8 mouse cellular contexts compared by ENCODE assay signal in the genomic region with DNA sequence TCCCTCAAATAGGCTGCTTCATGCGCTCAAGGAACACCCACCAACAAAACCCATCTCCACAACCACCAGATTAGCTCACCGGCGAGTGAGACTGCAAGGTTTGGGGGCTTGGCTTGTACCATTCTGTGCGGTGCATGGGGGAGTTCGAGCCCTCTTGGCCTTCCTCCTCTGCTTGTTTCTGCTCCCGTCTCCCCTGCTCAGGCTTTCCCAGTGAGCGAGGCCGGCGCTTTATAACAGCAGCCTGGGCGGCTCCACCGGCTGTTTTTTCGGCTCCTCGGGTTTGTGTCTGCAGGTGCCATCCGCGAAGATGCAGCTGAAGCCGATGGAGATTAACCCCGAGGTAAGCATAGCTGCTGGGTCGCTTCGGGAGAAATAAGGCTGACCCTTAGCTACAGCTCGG. TPM values are rescaled to one million over a fixed set of nuclear protein-coding genes. Genes with fewer than 3 reads are reported as not detected.
DNase-seq lines count a peak whose midpoint lies in the region; ATAC-seq and TF ChIP-seq lines count a peak whose summit lies in the region.

Uchl1 (plus strand) TSS at position 109 of the 400 bp plus-strand sequence.

- H3K27ac ChIP-seq in forebrain, embryonic 12.5 days = peak within 1 kb of the TSS; percentile 63
- peak within 1 kb of the TSS; percentile 9; the same call in 1 of the 2 replicates for H3K27ac ChIP-seq in heart, postnatal 0 days (ENCODE audit: low read depth)
- no peak within 1 kb of the TSS for H3K27ac ChIP-seq in liver, embryonic 13.5 days

- peaks cover 41% of the 10 kb centered on the region for H3K4me1 ChIP-seq in forebrain, embryonic 12.5 days
- H3K4me1 ChIP-seq in heart, postnatal 0 days (ENCODE audit: control insufficient read depth, insufficient read depth) = peaks cover 9% of the 10 kb centered on the region; the same call in 1 of the 2 replicates
- H3K4me1 ChIP-seq in liver, embryonic 13.5 days (replicated peaks) = peaks cover 6% of the 10 kb centered on the region

- no peaks in the 10 kb centered on the region for H3K79me3 ChIP-seq in C2C12 (ENCODE audit: low read depth)

- no peaks in the 10 kb centered on the region for H3K9me3 ChIP-seq in forebrain, embryonic 12.5 days
- no peaks in the 10 kb centered on the region for H3K9me3 ChIP-seq in heart, postnatal 0 days (replicated peaks; ENCODE audit: control insufficient read depth, low read length)
- no peaks in the 10 kb centered on the region for H3K9me3 ChIP-seq in liver, embryonic 13.5 days (replicated peaks)

- H3K79me2 ChIP-seq in C2C12 (ENCODE audit: control insufficient read depth, insufficient read depth) = no peaks in the 10 kb centered on the region

- no peak within 1 kb of the TSS for H3K4me3 ChIP-seq in C2C12 (ENCODE audit: insufficient read depth, poor library complexity, severe bottlenecking)
- peak within 1 kb of the TSS; percentile 55 for H3K4me3 ChIP-seq in forebrain, embryonic 12.5 days (replicated peaks)
- H3K4me3 ChIP-seq in heart, postnatal 0 days (ENCODE audit: low read depth, low read length) = peak within 1 kb of the TSS; percentile 62
- peak within 1 kb of the TSS; percentile 37 for H3K4me3 ChIP-seq in liver, embryonic 13.5 days (replicated peaks)

- H3K9ac ChIP-seq in forebrain, embryonic 12.5 days = peak within 1 kb of the TSS; percentile 68
- peak within 1 kb of the TSS; percentile 53 for H3K9ac ChIP-seq in heart, postnatal 0 days (replicated peaks; ENCODE audit: low read depth, low read length)
- no peak within 1 kb of the TSS for H3K9ac ChIP-seq in liver, embryonic 13.5 days

- H3K27me3 ChIP-seq in C2C12 (ENCODE audit: control insufficient read depth, insufficient read depth, insufficient read length) = peaks cover 24% of the 10 kb centered on the region
- 0 out of 2 replicates have a peak, but pooled peaks cover 7% of the 10 kb centered on the region for H3K27me3 ChIP-seq in forebrain, embryonic 12.5 days
- peaks cover 15% of the 10 kb centered on the region; the same call in 1 of the 2 replicates for H3K27me3 ChIP-seq in heart, postnatal 0 days (ENCODE audit: control insufficient read depth, insufficient read depth, low read length)
- peaks cover 48% of the 10 kb centered on the region for H3K27me3 ChIP-seq in liver, embryonic 13.5 days

- H3K36me3 ChIP-seq in C2C12 (ENCODE audit: control insufficient read depth, insufficient read depth) = no peaks in the 10 kb centered on the region
- peaks cover 18% of the 10 kb centered on the region for H3K36me3 ChIP-seq in forebrain, embryonic 12.5 days (replicated peaks)
- H3K36me3 ChIP-seq in heart, postnatal 0 days (replicated peaks; ENCODE audit: control insufficient read depth, insufficient read depth, low read length) = no peaks in the 10 kb centered on the region
- H3K36me3 ChIP-seq in liver, embryonic 13.5 days = no peaks in the 10 kb centered on the region

- ATAC-seq in forebrain, embryonic 12.5 days (ENCODE audit: low FRiP score) = peak; percentile 94
- ATAC-seq in heart, postnatal 0 days (ENCODE audit: insufficient read depth, low read depth) = peak; percentile 90
- ATAC-seq in liver, embryonic 13.5 days (ENCODE audit: low read depth) = no peak
- peak; percentile 40; the same call in 1 of the 2 replicates for ATAC-seq in neutrophil, adult 5-6 weeks (ENCODE audit: extremely low read depth, insufficient number of reproducible peaks, low FRiP score, poor library complexity, severe bottlenecking)

- under 1% methylated on average over 20 of the region's 20 CpGs for WGBS in forebrain, embryonic 12.5 days
- WGBS in heart, postnatal 0 days = 0% methylated on average over 20 of the region's 20 CpGs
- WGBS in liver, embryonic 13.5 days (ENCODE audit: insufficient replicate concordance) = under 1% methylated on average over 20 of the region's 20 CpGs

- DNase-seq in brain, embryonic 18.5 days (ENCODE audit: low read depth, low spot score) = peak; percentile 95
- DNase-seq in heart, postnatal 0 days (ENCODE audit: low spot score) = peak; percentile 83
- DNase-seq in kidney, postnatal 4 days = peak; percentile 80 to 87
- DNase-seq in liver, embryonic 13.5 days = no peak
- DNase-seq in thymus, adult 18-20 months = peak; percentile 68 to 75

- no peak for TF ChIP-seq EP300 in heart, postnatal 0 days (IDR thresholded peaks at IDR 0.05; ENCODE audit: low read depth)

- peak within 1 kb of the TSS; percentile 80 for H3K4me2 ChIP-seq in forebrain, embryonic 12.5 days
- peak within 1 kb of the TSS; percentile 97 for H3K4me2 ChIP-seq in heart, postnatal 0 days (ENCODE audit: low read depth, low read length)
- H3K4me2 ChIP-seq in liver, embryonic 13.5 days = peak within 1 kb of the TSS; percentile 60

- TF ChIP-seq CTCF in C2C12 (IDR thresholded peaks at IDR 0.05; ENCODE audit: control insufficient read depth, insufficient read depth, insufficient read length) = no peak
- no peak for TF ChIP-seq CTCF in heart, postnatal 0 days (IDR thresholded peaks at IDR 0.05; ENCODE audit: low read depth)

- no peak within 1 kb of the TSS for H3ac ChIP-seq in C2C12 (ENCODE audit: control insufficient read depth, insufficient read length, low read depth)

TF ChIP-seq in C2C12, 6 proteins besides CTCF, POLR2A, EP300 and RAD21:
- TF ChIP-seq CEBPB (IDR thresholded peaks at IDR 0.05; ENCODE audit: low read depth) = no peak
- no peak for TF ChIP-seq MYOG (IDR thresholded peaks at IDR 0.05; ENCODE audit: control insufficient read depth, extremely low read depth, insufficient read length)
- no peak for TF ChIP-seq FOSL1 (IDR thresholded peaks at IDR 0.05; ENCODE audit: insufficient read depth, low read length, poor library complexity, severe bottlenecking)
- TF ChIP-seq USF1 (IDR thresholded peaks at IDR 0.05; ENCODE audit: low read depth) = no peak
- TF ChIP-seq MAX (IDR thresholded peaks at IDR 0.05) = no peak
- TF ChIP-seq MYOD1 (IDR thresholded peaks at IDR 0.05; ENCODE audit: control insufficient read depth, insufficient read length, low read depth) = no peak

RNA-seq across cellular contexts. Expression of gene Uchl1, which starts in this region (rescaled TPM):
- 18.3 TPM for polyA plus RNA-seq in C2C12 (2012; fragmentation: generic; extraction: Trizol)
- polyA plus RNA-seq in forebrain, embryonic 12.5 days (2016; fragmentation: Nextera tagmentation; extraction: Ambion mirVana) = 539 and 554 TPM in 2 replicates
- 97.4 and 108 TPM in 2 replicates for total RNA-seq in heart, postnatal 0 days (2014; rRNA removed; ENCODE audit: low replicate concordance)
- polyA plus RNA-seq in heart, postnatal 0 days (2015; fragmentation: Nextera tagmentation; extraction: Ambion mirVana) = 56.7 and 69.9 TPM in 2 replicates
- 1.7 and 2.5 TPM in 2 replicates for polyA plus RNA-seq in liver, embryonic 13.5 days (2015; fragmentation: Nextera tagmentation; extraction: Ambion mirVana)
- 0.49 and 0.70 TPM in 2 replicates for total RNA-seq in neutrophil, adult 5-6 weeks (2017)

Comparison
In these comparisons a context has a peak if more than half of its experiments do, and no peak if none do; other contexts are left out.
1. RNA of gene Uchl1 (total RNA-seq): 97.4 to 108 TPM in heart, postnatal 0 days; 0.49 to 0.70 TPM in neutrophil, adult 5-6 weeks; every median in the first group is over 10 times any median in the second.
2. Peak in ATAC-seq in neutrophil, adult 5-6 weeks; RNA of the gene not detected or under 1 TPM.
3. Peak in every context shown above with its lines, with median percentiles within 50 percentile points of each other: H3K4me2 ChIP-seq.